Mouse (Mus musculus) CH12.LX (cell line): ENCODE data around the gene Eva1b.

Experiments
- EP300 ChIP-seq: IDR thresholded peaks from 2 replicates; pipeline ENCODE4 v1.6.1; 2011; ENCODE audit warnings: low read length, improper control_type of control experiment
- ETS1 ChIP-seq: conservative IDR thresholded peaks from 2 replicates; pipeline ENCODE4 v1.6.1; 2012; ENCODE audit warnings: low read depth, mild to moderate bottlenecking, inconsistent platforms, low read length, improper control_type of control experiment, moderate library complexity
- UBTF ChIP-seq: IDR thresholded peaks from 2 replicates; pipeline ENCODE4 v1.6.1; 2012; ENCODE audit warnings: low read depth, mild to moderate bottlenecking, inconsistent platforms, low read length, improper control_type of control experiment, moderate library complexity

GRCm38 (mm10) chr4:126115411-126115810 lies 32.1 kb upstream of the Eva1b start:
- TF ChIP-seq ETS1 (no peak), UBTF (no peak), EP300 (no peak)
